Mouse (Mus musculus) midbrain, embryonic 15.5 days (tissue): ENCODE measurements around the gene Cirbp. TPM values are rescaled to one million over a fixed set of nuclear protein-coding genes. Genes with fewer than 3 reads are reported as not detected.
A peak's percentile ranks its signal among the peaks of the same experiment; 100 is the strongest.
"Not testable (repeated sequence)": the region's sequence is repeated elsewhere in the genome, so short reads cannot be mapped to it uniquely, and the experiment has no call there.

Source experiments
- ATAC-seq: fragments of 200-750 bp; cut with Nextera tagmentation; replicated peaks from 2 replicates; pipeline ENCODE4 v1.8.0; 2017; ENCODE audit warnings: moderate TSS enrichment
- H3K27ac ChIP-seq: fragments of 300-500 bp; sonication (generic); 2 replicates; pipeline ENCODE4 v1.5.1; 2015; ENCODE audit warnings: mild to moderate bottlenecking, inconsistent platforms
- H3K27me3 ChIP-seq: fragments of 300-500 bp; sonication (generic); replicated peaks from 2 replicates; pipeline ENCODE4 v1.6.1; 2015; ENCODE audit warnings: inconsistent platforms
- H3K36me3 ChIP-seq: fragments of 300-500 bp; sonication (generic); replicated peaks from 2 replicates; pipeline ENCODE4 v1.6.1; 2015; ENCODE audit warnings: inconsistent platforms
- H3K4me1 ChIP-seq: fragments of 300-500 bp; sonication (generic); 2 replicates; pipeline ENCODE4 v1.6.1; 2015; ENCODE audit warnings: inconsistent platforms
- H3K4me2 ChIP-seq: fragments of 300-500 bp; sonication (generic); 2 replicates; pipeline ENCODE4 v1.6.1; 2015; ENCODE audit warnings: inconsistent platforms, mild to moderate bottlenecking, moderate library complexity
- H3K4me3 ChIP-seq: fragments of 300-500 bp; sonication (generic); 2 replicates; pipeline ENCODE4 v1.5.1; 2015; ENCODE audit warnings: mild to moderate bottlenecking, inconsistent platforms
- H3K9ac ChIP-seq: fragments of 300-500 bp; sonication (generic); 2 replicates; pipeline ENCODE4 v1.6.1; 2015; ENCODE audit warnings: mild to moderate bottlenecking, inconsistent platforms
- H3K9me3 ChIP-seq: fragments of 300-500 bp; sonication (generic); 2 replicates; pipeline ENCODE4 v1.6.1; 2016; ENCODE audit warnings: inconsistent platforms
- WGBS: fragments of 180-500 bp; shearing (Covaris S2); methylation state at CpG from one replicate; pipeline ENCODE4 v1.1.7; 2015; ENCODE audit warnings: mixed read lengths; 5-methylcytosine and 5-hydroxymethylcytosine counted together
- polyA plus RNA-seq: library from polyadenylated mRNA; unstranded; fragments of >200 nt; fragmentation: Nextera tagmentation; extraction: Ambion mirVana; gene quantifications from 2 replicates; pipeline ENCODE4 v1.2.1, GENCODE M21; 2015

Gene Cirbp
- polyA plus RNA-seq, 1 experiment from 2014 or later, result 392 TPM

DNA sequence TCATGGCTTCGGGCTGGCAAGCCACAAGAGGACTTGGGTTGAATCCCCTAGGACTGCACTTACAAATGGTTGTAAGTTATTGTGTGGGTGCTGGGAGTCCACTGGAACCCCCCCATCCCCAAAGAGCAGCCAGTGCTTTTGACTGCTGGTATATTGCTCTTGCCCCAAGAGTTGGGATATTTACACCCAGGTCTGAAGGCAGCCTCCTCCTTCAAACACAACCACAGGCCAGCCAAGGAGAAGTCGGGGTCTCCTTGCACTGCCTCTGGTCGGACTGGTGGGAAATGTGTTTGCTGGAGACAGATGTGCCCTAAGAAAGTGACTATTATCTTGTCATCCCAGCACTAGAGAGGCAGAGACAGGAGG is 3.6 kb upstream of the Cirbp start:
- Histone ChIP-seq H3K36me3 (peaks cover 3% of the 10 kb centered on the region; the same call in 1 of the 2 replicates), H3K27me3 (no peaks in the 10 kb centered on the region), H3K4me3 (no peak overlapping the region), H3K9me3 (no peaks in the 10 kb centered on the region), H3K4me2 (no peak overlapping the region), H3K27ac (no peak overlapping the region), H3K9ac (no peak overlapping the region), H3K4me1 (peaks cover 71% of the 10 kb centered on the region)
- WGBS, result 79% methylated on average over 3 of the region's 3 CpGs
- ATAC-seq, result no peak

DNA sequence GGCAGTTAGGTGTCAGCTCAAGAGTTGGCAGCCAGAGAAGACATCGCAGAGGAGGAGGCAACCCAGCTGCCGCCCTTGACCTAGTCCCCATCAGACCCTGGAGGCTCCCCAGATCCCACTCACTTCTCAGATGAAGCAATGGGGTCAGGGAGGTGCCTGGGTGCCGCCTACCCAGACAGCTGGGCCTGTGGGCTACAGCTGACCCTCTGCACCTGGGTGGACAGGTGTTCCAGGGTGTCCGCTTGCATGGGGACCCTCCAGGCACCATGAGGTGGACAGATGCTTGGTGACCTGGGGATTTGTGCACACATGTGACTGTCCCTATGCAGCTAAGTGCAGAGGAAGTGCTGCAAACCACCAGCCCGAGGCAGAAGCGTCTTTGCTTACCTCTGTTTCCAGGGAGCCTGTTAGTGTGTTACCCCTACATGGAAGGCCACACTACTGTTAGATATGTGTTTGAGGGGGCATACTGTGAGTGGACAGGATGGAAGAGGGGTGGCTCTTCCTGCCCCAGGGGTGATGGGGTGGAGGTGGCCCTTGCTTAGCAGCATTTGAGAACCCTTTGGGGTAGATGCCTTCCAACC is 3.0 kb upstream of the Cirbp start:
- no peaks in the 10 kb centered on the region for H3K9me3 ChIP-seq
- H3K27me3 ChIP-seq, result no peaks in the 10 kb centered on the region
- no peak overlapping the region for H3K4me3 ChIP-seq
- 84% methylated on average over 6 of the region's 6 CpGs for WGBS
- no peak overlapping the region for H3K9ac ChIP-seq
- no peak overlapping the region for H3K4me2 ChIP-seq
- ATAC-seq, result no peak
- peaks cover 67% of the 10 kb centered on the region for H3K4me1 ChIP-seq
- H3K36me3 ChIP-seq, result no peaks in the 10 kb centered on the region
- no peak overlapping the region for H3K27ac ChIP-seq

DNA sequence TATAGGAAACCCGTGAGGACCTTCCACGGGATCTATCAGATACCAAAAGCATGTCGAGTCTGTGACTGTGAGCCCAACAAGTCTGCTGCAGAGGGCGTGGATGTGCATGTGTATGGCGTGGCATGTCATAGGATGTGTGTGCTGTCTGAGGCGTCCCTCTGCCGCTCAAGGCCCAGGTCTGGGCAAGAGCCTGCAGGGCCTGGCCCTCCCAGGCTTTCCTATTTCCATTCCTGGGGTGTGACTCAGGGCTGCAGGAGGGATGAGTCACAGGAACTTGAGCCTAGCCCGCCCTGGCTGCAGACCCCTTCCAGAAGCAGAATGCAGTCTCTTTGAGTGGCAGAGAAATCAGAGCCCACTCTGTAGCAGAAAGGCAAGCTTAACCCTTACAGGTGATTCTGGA is 2.1 kb upstream of the Cirbp start:
- H3K27ac ChIP-seq, result peak overlapping the region; percentile 85; the same call in 1 of the 2 replicates
- H3K36me3 ChIP-seq, result no peaks in the 10 kb centered on the region
- H3K4me1 ChIP-seq, result peaks cover 62% of the 10 kb centered on the region
- H3K4me3 ChIP-seq, result no peak overlapping the region; the same call in 1 of the 2 replicates
- H3K4me2 ChIP-seq, result peak overlapping the region; percentile 94; the same call in 1 of the 2 replicates
- ATAC-seq, result no peak
- H3K9me3 ChIP-seq, result no peaks in the 10 kb centered on the region
- peak overlapping the region; percentile 71; the same call in 1 of the 2 replicates for H3K9ac ChIP-seq
- 84% methylated on average over 8 of the region's 8 CpGs for WGBS
- H3K27me3 ChIP-seq, result no peaks in the 10 kb centered on the region

DNA sequence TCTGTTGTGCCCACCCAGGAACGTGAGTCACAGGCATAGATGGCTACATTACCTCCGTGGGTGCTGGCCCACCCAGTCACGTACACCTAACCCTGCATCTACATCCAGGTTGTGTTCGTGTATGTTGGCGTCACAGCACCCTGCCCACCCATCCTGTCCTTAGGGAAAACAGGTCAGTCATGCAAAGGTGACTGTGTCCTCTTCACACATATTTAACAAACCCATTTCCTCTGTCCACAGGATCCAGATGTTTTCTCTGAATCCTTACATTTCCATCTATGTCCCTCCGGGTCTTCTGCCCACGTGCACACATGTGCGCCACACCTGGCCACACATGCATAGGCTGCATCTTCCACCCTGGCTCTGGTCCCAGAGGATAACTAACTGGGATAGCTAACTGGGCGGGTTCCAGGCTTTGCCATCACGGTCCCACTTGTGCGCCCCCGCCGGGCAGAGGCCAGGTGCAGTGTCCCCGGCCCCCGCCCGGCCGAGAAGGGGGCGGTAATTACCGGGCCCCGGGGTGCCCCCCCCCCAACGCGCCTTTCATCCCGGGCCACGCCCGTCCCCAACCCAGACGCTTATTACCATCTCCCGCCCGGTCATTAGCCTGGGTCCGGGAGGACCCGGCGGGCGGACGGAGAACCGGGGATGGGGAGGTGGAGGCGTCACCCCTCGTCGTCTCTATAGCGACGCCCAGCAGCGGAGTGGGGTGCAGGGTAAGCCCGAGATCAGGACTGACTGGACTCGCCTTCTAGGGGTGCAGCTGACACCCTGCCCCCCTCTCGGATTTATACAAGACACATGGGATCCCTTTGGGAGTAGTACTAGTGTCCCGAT is 1.4 kb upstream of the Cirbp start:
- 10% methylated on average over 44 of the region's 44 CpGs for WGBS
- Histone ChIP-seq H3K27ac (peak overlapping the region; percentile 85), H3K4me3 (peak overlapping the region; percentile 45), H3K9ac (peak overlapping the region; percentile 71), H3K4me2 (peak overlapping the region; percentile 94), H3K36me3 (no peaks in the 10 kb centered on the region), H3K9me3 (no peaks in the 10 kb centered on the region), H3K4me1 (peaks cover 62% of the 10 kb centered on the region), H3K27me3 (no peaks in the 10 kb centered on the region)
- ATAC-seq, result no peak; the same call in 1 of the 2 replicates

DNA sequence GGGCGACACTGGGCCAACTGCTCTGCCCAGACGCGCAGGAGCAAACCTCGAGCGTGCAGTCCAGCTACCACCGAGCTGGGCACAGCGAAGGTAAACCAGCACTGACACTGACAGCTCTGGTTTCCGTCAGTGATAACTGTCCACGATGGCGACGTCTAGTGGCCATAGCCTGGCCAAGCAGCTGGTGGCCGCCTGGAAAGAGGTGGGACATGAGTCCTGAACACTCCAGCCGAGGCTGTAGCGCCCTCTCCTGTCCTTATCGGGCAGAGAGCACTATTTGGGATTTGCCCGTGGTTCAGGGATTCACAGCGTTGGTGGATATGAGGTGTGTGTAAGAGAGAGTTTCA is 814 bp upstream of the Cirbp start:
- no peaks in the 10 kb centered on the region for H3K27me3 ChIP-seq
- peak overlapping the region; percentile 71 for H3K9ac ChIP-seq
- H3K4me2 ChIP-seq, result peak overlapping the region; percentile 94
- peaks cover 3% of the 10 kb centered on the region for H3K36me3 ChIP-seq
- under 1% methylated on average over 17 of the region's 17 CpGs for WGBS
- peak overlapping the region; percentile 45 for H3K4me3 ChIP-seq
- H3K4me1 ChIP-seq, result peaks cover 66% of the 10 kb centered on the region
- peak overlapping the region; percentile 85 for H3K27ac ChIP-seq
- H3K9me3 ChIP-seq, result no peaks in the 10 kb centered on the region
- peak; percentile 35 for ATAC-seq

DNA sequence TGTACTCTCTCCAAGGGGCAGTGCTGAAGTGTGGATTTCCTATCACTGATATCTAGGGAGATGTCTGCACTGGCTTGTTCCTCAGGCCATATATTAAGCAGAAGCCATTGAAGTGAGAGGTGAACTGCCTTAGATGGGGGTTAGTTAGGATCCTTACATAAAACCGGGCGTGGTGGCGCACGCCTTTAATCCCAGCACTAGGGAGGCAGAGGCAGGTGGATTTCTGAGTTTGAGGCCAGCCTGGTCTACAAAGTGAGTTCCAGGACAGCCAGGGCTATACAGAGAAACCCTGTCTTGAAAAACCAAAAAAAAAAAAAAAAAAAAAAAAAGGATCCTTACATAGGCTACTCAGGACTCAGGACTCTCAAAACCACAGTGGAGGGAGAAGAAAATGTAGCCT is 351 bp downstream of the Cirbp start:
- H3K4me1 ChIP-seq, result peaks cover 63% of the 10 kb centered on the region
- H3K9ac ChIP-seq, result 0 out of 2 replicates have a peak overlapping the region, but pooled peaks have one; percentile 38
- 83% methylated on average over 4 of the region's 4 CpGs for WGBS
- H3K27me3 ChIP-seq, ATAC-seq, H3K9me3 ChIP-seq: not testable (repeated sequence)
- H3K4me3 ChIP-seq, result peak overlapping the region; percentile 45
- H3K27ac ChIP-seq, result peak overlapping the region; percentile 100
- H3K36me3 ChIP-seq, result peaks cover 14% of the 10 kb centered on the region
- peak overlapping the region; percentile 94 for H3K4me2 ChIP-seq

DNA sequence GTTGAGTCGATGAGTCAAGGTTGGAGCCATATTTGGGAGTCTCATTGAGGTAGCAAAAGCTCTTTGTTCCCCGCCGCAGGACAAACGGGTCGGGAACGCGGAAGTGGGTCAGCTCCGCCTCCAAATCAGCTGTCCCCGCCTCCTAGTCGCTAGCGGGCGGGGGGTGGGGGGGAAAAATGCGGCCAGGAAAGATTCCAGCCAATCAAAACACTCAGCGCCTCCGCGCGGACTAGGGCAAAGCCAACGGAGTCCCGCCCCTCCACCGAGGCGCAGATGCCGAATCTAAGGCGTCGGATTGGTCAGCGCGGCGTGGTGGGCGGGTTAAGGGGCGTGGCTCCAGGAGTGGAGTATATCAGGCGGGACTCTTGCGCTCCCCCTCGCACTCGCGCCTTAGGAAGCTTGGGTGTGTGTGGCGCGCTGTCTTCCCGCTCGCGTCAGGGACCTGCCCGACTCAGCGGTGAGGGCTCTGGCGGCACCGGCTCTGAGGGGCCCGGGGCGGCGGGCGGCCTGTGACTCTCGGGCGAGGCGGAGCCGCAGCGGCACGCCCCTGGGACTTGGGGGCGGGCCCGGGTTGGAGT is 1.8 kb downstream of the Cirbp start:
- Histone ChIP-seq H3K27ac (peak overlapping the region; percentile 100), H3K4me1 (peaks cover 72% of the 10 kb centered on the region), H3K27me3 (no peaks in the 10 kb centered on the region), H3K4me2 (peak overlapping the region; percentile 92), H3K9ac (peak overlapping the region; percentile 100), H3K9me3 (no peaks in the 10 kb centered on the region), H3K36me3 (peaks cover 22% of the 10 kb centered on the region), H3K4me3 (peak overlapping the region; percentile 94)
- peak; percentile 92 for ATAC-seq
- under 1% methylated on average over 55 of the region's 55 CpGs for WGBS

DNA sequence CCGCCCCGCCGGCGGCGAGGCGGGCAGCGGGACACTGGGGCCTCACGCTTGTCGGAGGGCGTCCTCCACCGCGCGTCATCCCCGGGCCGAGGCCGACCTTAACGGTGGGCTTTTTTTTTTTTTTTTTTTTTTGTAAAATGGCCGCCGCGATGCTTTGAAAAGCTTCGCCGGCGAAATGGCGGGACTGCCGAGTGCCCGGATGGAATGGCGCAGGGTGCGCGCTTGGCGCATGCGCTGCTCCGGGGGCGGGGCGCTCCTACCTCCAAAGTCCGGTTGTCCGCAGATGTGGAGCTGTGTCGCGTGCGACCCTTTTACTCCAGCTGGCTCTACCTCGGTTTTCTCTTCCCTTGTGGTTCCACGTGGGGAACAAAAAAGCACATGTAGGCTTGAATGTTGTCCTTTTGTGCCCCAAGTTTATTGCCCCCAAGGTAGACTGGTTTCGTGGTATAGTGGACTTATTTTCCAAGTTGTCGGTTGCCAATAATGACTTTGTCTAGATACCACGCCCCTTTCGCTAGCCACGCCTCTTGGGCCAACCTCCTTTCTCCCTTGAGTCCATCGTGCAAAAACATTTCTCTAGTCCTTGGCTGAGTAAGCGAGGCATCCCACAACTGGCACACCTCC is 2.4 kb downstream of the Cirbp start:
- ATAC-seq, result peak; percentile 57
- peaks cover 76% of the 10 kb centered on the region for H3K4me1 ChIP-seq
- H3K4me2 ChIP-seq, result peak overlapping the region; percentile 92
- no peaks in the 10 kb centered on the region for H3K27me3 ChIP-seq
- peak overlapping the region; percentile 100 for H3K9ac ChIP-seq
- peak overlapping the region; percentile 94 for H3K4me3 ChIP-seq
- H3K36me3 ChIP-seq, result peaks cover 22% of the 10 kb centered on the region
- H3K9me3 ChIP-seq, result no peaks in the 10 kb centered on the region
- WGBS, result under 1% methylated on average over 43 of the region's 48 CpGs
- H3K27ac ChIP-seq, result peak overlapping the region; percentile 100

DNA sequence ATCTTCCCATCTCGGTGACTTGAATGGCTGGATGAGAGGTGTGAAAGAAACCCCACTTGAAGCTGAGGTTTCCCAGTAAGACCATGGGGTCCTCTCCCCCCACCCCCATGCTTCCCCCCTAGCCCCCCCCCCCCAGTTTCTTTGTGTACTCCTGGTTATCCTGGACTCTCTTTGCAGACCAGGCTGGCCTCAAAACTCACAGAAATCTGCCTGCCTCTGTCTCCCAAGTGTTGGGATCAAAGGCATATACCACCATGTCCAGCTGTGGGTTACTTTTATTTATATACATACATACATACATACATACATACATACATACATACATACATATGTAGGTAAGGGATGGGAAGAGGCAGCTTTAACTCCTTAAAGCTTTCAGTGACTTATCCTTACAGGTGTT is 3.3 kb downstream of the Cirbp start:
- 48% methylated on average over 1 of the region's 1 CpGs for WGBS

DNA sequence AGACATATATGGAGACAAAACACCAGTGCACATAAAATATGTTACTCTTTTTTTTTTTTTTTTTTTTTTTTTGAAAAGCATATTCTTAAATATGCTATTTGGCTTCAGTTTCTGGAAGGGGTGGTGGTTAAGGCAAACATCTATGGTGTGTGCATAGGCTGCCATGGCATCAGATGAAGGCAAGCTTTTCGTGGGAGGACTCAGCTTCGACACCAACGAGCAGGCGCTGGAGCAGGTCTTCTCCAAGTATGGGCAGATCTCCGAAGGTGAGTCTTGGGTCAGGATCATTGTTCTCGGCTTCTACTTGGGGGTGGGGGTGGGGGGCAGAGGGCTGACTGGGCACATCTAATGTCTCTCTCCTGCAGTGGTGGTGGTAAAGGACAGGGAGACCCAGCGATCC is 3.9 kb downstream of the Cirbp start:
- H3K4me2 ChIP-seq, result peak overlapping the region; percentile 92; the same call in 1 of the 2 replicates
- H3K27ac ChIP-seq, result no peak overlapping the region
- 96% methylated on average over 7 of the region's 7 CpGs for WGBS
- H3K27me3 ChIP-seq, result no peaks in the 10 kb centered on the region
- peaks cover 66% of the 10 kb centered on the region for H3K4me1 ChIP-seq
- H3K36me3 ChIP-seq, result peaks cover 22% of the 10 kb centered on the region
- H3K4me3 ChIP-seq, result no peak overlapping the region
- H3K9me3 ChIP-seq, result no peaks in the 10 kb centered on the region
- no peak for ATAC-seq
- H3K9ac ChIP-seq, result no peak overlapping the region

More for the DNA sequence above, 3.3 kb downstream of the Cirbp start:
- Histone ChIP-seq H3K9me3 (no peaks in the 10 kb centered on the region), H3K4me2 (peak overlapping the region; percentile 92), H3K4me3 (peak overlapping the region; percentile 94), H3K36me3 (peaks cover 22% of the 10 kb centered on the region), H3K27me3 (no peaks in the 10 kb centered on the region), H3K27ac (peak overlapping the region; percentile 100; the same call in 1 of the 2 replicates), H3K9ac (peak overlapping the region; percentile 100), H3K4me1 (peaks cover 72% of the 10 kb centered on the region)
- ATAC-seq, result no peak

DNA sequence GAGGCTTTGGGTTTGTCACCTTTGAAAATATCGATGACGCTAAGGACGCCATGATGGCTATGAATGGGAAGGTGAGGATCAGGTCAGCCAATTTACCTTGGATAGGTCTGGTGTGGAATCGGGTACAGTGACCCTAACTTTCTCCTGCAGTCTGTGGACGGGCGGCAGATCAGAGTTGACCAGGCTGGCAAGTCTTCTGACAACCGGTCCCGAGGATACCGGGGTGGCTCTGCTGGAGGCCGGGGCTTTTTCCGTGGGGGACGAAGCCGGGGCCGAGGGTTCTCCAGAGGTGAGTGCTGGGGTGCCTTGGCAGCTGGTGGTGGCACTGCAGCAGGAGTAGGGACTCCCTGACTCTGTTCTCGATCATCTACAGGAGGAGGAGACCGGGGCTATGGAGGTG is 4.3 kb downstream of the Cirbp start:
- no peak overlapping the region for H3K4me3 ChIP-seq
- no peaks in the 10 kb centered on the region for H3K9me3 ChIP-seq
- H3K27ac ChIP-seq, result 0 out of 2 replicates have a peak overlapping the region, but pooled peaks have one; percentile 11
- H3K4me2 ChIP-seq, result 0 out of 2 replicates have a peak overlapping the region, but pooled peaks have one; percentile 92
- WGBS, result 97% methylated on average over 16 of the region's 16 CpGs
- no peak for ATAC-seq
- H3K9ac ChIP-seq, result no peak overlapping the region
- H3K27me3 ChIP-seq, result no peaks in the 10 kb centered on the region
- peaks cover 22% of the 10 kb centered on the region for H3K36me3 ChIP-seq
- peaks cover 63% of the 10 kb centered on the region for H3K4me1 ChIP-seq

DNA sequence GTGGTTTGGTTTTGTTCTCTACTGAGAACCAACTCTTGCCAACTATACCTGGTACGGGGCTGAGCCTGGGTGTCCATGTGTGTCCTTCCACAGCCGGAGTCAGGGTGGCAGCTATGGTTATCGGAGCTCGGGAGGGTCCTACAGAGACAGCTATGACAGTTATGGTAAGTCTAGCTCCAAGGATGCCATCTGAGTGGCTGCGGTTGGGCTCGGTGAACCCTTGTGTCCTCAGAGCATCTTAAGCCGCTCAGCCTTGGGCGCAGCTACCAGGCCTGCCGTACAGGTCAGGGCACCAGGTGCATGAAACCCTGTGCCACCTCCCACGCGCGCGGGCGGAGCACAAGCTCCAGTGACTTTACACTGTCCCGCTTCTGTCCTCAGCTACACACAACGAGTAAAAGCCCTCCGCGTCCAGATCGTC is 4.8 kb downstream of the Cirbp start:
- H3K9me3 ChIP-seq, result no peaks in the 10 kb centered on the region
- no peak for ATAC-seq
- no peak overlapping the region for H3K4me3 ChIP-seq
- no peak overlapping the region; the same call in 1 of the 2 replicates for H3K9ac ChIP-seq
- H3K4me2 ChIP-seq, result no peak overlapping the region
- peaks cover 22% of the 10 kb centered on the region for H3K36me3 ChIP-seq
- WGBS, result 96% methylated on average over 19 of the region's 19 CpGs
- no peaks in the 10 kb centered on the region for H3K27me3 ChIP-seq
- H3K4me1 ChIP-seq, result peaks cover 58% of the 10 kb centered on the region
- H3K27ac ChIP-seq, result peak overlapping the region; percentile 11; the same call in 1 of the 2 replicates
